Mouse (Mus musculus) ES-E14 (cell line): ENCODE measurements around the gene Pard3. TPM values are rescaled to one million over a fixed set of nuclear protein-coding genes. Genes with fewer than 3 reads are reported as not detected.

Experiments used
- DNase-seq: peaks from one replicate; pipeline ENCODE4 v3.0.0-alpha.2; 2013; ENCODE audit warnings: low read depth, low spot score
- H3K27ac ChIP-seq: 2 replicates; pipeline ENCODE4 v1.5.1; 2012; ENCODE audit warnings: low read depth, mild to moderate bottlenecking, low read length, moderate library complexity, mixed read lengths; ENCODE audit not compliant: poor library complexity, insufficient read depth, severe bottlenecking
- H3K36me3 ChIP-seq: 2 replicates; pipeline ENCODE4 v1.6.1; 2012; ENCODE audit warnings: mild to moderate bottlenecking, low read length, moderate library complexity, mixed read lengths; ENCODE audit not compliant: control insufficient read depth, poor library complexity, insufficient read depth, severe bottlenecking
- H3K4me1 ChIP-seq, 2 experiments: fragments of 150-350 bp in 1 of 2; sonication (generic) in 1 of 2; 2 replicates each; pipeline ENCODE4 v1.6.1; 2012; ENCODE audit warnings: low read length in 2 of 2, mild to moderate bottlenecking in 1 of 2, mixed read lengths in 1 of 2; ENCODE audit not compliant: control insufficient read depth in 2 of 2, insufficient read depth in 2 of 2, poor library complexity in 1 of 2
- H3K4me3 ChIP-seq, 2 experiments: fragments of 150-350 bp in 1 of 2; sonication (generic) in 1 of 2; 2 replicates each; pipeline ENCODE4 v1.5.1; 2012; ENCODE audit warnings: low read length in 2 of 2, low read depth in 1 of 2, mild to moderate bottlenecking in 1 of 2, mixed read lengths in 1 of 2; ENCODE audit not compliant: insufficient read depth in 1 of 2, poor library complexity in 1 of 2, severe bottlenecking in 1 of 2
- H3K9ac ChIP-seq: 2 replicates; pipeline ENCODE4 v1.6.1; 2012; ENCODE audit warnings: low read depth, mild to moderate bottlenecking, low read length, mixed read lengths; ENCODE audit not compliant: poor library complexity, insufficient read depth, severe bottlenecking
- H3K9me3 ChIP-seq: fragments of 150-350 bp; sonication (generic); 2 replicates; pipeline ENCODE4 v1.6.1; 2012; ENCODE audit warnings: low read depth, mild to moderate bottlenecking, low read length; ENCODE audit not compliant: control insufficient read depth, insufficient read depth
- CHD2 ChIP-seq: IDR thresholded peaks from 2 replicates; pipeline ENCODE4 v1.6.1; 2014; ENCODE audit warnings: mild to moderate bottlenecking, low read depth, low read length, inconsistent platforms
- HCFC1 ChIP-seq: IDR thresholded peaks from 2 replicates; pipeline ENCODE4 v1.6.1; 2012; ENCODE audit warnings: low read length, inconsistent platforms, borderline replicate concordance; ENCODE audit not compliant: insufficient read depth
- MAFK ChIP-seq: IDR thresholded peaks from 2 replicates; pipeline ENCODE4 v1.6.1; 2014; ENCODE audit warnings: mild to moderate bottlenecking, low read depth, low read length, inconsistent platforms; ENCODE audit not compliant: insufficient read depth
- ZC3H11A ChIP-seq: IDR thresholded peaks from 2 replicates; pipeline ENCODE4 v1.6.1; 2012; ENCODE audit warnings: low read depth, mild to moderate bottlenecking, inconsistent platforms, low read length, borderline replicate concordance
- ZNF384 ChIP-seq: IDR thresholded peaks from 2 replicates; pipeline ENCODE4 v1.6.1; 2012; ENCODE audit warnings: low read depth, low read length, inconsistent platforms
- in situ Hi-C, 2 experiments: fragments of 600-800 bp; cut with MboI; formaldehyde crosslinking; loops; one replicate each; pipeline ENCODE4 v1.15.1; 2025; ENCODE audit warnings: low sequenced_read_pairs in 2 of 2, inconsistent platforms in 1 of 2; ENCODE audit not compliant: unreplicated experiment in 2 of 2
- total RNA-seq: library from RNA; depleted of rRNA; stranded (reverse); fragments of 300-350 nt; gene quantifications from 2 replicates; pipeline ENCODE4 v1.2.3, GENCODE M21; 2012

The Pard3 gene
- total RNA-seq, 1 experiment, result 30.2 TPM

DNA sequence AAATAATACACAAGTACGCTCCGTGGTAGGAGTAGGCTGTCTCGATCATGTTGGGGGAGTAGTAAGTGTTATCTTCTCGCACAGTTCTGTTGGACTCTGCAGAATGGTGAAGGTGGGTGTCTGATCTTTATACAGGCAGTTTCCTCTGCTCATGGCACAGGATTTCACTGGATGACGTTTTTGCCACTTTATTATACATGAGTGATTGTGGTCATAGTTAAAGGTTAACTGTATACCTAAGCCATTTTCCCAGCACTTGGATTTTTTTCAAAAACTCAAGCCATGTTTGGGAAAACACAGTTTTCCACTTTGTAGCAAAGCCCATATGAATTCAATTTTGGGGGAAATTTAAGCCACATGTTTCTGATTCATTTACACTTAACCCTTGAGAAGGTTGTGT lies 489.9 kb downstream of the Pard3 start:
- Histone ChIP-seq H3K9me3 (no peaks in the 10 kb centered on the region), H3K27ac (no peak overlapping the region), H3K9ac (no peak overlapping the region), H3K4me3 (no peak overlapping the region), H3K4me1 (no peaks in the 10 kb centered on the region; a peak in 1 of 4 replicates), H3K36me3 (no peaks in the 10 kb centered on the region)
- DNase-seq, result no peak
- no peak for TF ChIP-seq CHD2
- no peak for TF ChIP-seq ZNF384
- no peak for TF ChIP-seq HCFC1
- no peak for TF ChIP-seq ZC3H11A
- TF ChIP-seq MAFK, result no peak
- in situ Hi-C loops, result no loop called here

DNA sequence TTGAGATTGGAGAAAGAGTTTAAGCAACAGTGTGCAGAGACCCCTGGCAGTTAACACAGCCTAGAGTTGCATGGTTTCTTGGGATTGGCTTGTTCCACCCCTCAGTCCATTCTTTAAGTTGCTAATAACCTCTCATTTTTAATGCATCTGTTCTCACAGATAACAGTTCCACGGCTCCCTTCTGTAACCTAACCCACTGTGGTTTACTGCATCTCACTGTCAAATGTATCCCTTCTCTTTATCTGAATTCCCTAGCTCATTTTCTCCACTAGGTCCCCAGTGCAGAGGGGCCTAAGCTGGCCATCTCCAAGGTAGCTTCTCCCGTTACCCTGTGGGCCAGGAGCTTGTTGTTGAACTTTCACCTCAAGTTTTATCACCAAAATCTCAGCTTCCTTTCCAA lies 492.1 kb downstream of the Pard3 start:
- in situ Hi-C loops, result no loop called here
- DNase-seq, result no peak
- Histone ChIP-seq H3K36me3 (no peaks in the 10 kb centered on the region), H3K9ac (no peak overlapping the region), H3K9me3 (no peaks in the 10 kb centered on the region), H3K27ac (no peak overlapping the region), H3K4me1 (no peaks in the 10 kb centered on the region; a peak in 1 of 4 replicates), H3K4me3 (no peak overlapping the region)
- TF ChIP-seq ZC3H11A, result no peak
- no peak for TF ChIP-seq CHD2
- TF ChIP-seq MAFK, result no peak
- no peak for TF ChIP-seq HCFC1
- TF ChIP-seq ZNF384, result no peak

DNA sequence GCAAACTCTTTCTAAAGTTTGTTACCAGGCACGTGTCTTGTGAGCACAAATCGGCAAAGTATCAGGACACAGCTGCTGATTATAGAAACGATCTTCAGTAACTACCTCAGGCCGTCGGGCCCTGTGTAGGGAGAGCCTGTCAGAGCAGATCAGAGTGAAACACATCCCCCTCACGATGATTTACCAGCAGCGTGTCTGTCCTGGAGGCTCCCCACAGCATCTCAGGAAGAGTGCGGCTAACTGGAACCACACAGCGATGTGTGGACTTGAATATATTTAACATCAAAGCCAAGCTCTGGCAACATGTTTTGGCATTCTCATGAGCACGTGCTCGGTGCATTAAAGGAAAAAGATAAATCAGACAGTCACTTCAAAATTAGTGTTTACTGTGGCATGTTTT lies 493.3 kb downstream of the Pard3 start:
- in situ Hi-C loops, result no loop called here
- TF ChIP-seq CHD2, result no peak
- TF ChIP-seq ZC3H11A, result no peak
- no peak for TF ChIP-seq MAFK
- TF ChIP-seq HCFC1, result no peak
- TF ChIP-seq ZNF384, result no peak
- Histone ChIP-seq H3K4me3 (no peak overlapping the region), H3K36me3 (no peaks in the 10 kb centered on the region), H3K27ac (no peak overlapping the region), H3K9me3 (no peaks in the 10 kb centered on the region), H3K4me1 (no peaks in the 10 kb centered on the region; a peak in 1 of 4 replicates), H3K9ac (no peak overlapping the region)
- no peak for DNase-seq

DNA sequence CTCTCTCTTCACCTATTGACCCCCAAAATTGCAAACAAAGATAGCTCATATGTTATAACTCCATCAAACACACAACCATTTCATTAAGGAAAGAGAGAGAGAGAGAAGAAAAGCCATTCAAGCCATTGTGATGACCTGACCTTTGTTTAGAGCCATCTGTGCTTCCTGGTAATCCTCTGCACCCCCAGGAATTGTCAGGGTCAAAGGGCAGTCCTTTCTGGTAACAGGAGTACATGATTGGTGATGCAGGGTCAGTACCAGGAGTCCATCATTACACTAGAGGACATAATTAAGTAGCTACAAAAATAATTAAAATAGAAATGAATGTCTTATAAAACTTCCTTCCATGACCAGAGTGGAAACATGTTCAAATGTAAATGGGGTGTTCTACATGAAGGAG lies 493.9 kb downstream of the Pard3 start:
- DNase-seq, result no peak
- in situ Hi-C loops, result no loop called here
- Histone ChIP-seq H3K36me3 (no peaks in the 10 kb centered on the region), H3K9me3 (no peaks in the 10 kb centered on the region), H3K4me1 (no peaks in the 10 kb centered on the region), H3K27ac (no peak overlapping the region), H3K4me3 (no peak overlapping the region), H3K9ac (no peak overlapping the region)
- TF ChIP-seq CHD2, result no peak
- TF ChIP-seq ZC3H11A, result no peak
- no peak for TF ChIP-seq ZNF384
- TF ChIP-seq HCFC1, result no peak
- TF ChIP-seq MAFK, result no peak

DNA sequence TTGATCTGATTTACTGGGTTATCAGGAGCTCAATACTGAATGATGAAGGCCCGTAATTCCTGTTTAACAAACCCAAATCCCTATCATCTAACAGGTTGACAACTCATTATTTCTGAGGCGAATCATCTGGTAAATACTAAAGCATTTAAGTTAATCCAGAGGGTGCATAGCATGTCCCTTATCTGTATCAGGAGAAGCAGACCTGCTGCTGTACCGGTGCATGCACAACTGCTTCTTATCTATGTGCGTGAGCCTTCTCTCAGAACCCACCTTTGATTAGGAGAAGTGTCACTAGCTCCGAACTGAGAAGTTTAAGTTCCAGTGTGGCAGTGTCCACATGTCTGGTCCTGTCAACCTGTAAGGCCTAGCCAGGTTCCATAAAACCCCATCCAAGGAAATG lies 499.9 kb downstream of the Pard3 start:
- no peak overlapping the region for H3K4me3 ChIP-seq
- no peak for DNase-seq
- no peak overlapping the region for H3K9ac ChIP-seq
- H3K4me1 ChIP-seq, result no peaks in the 10 kb centered on the region
- in situ Hi-C loops, result no loop called here
- H3K27ac ChIP-seq, result no peak overlapping the region
- H3K9me3 ChIP-seq, result no peaks in the 10 kb centered on the region
- H3K36me3 ChIP-seq, result no peaks in the 10 kb centered on the region
- TF ChIP-seq HCFC1 (no peak), CHD2 (no peak), MAFK (no peak), ZNF384 (no peak), ZC3H11A (no peak)
